Comparison of ENCODE assay signal across 19 mouse cellular contexts in genomic region chr8:108281981-108282380, GRCm38 (mm10).
DNase-seq lines count a peak whose midpoint lies in the region; ATAC-seq and TF ChIP-seq lines count a peak whose summit lies in the region.
"Had no signal": no experiment of that assay in that cellular context is flagged by ENCODE, and none has a peak within 500 bp of the region (broad histone marks: within the 10 kb centered on the region; RNA-seq: fewer than 3 reads in every experiment).

No protein-coding gene starts in this region.

- H3K27me3 ChIP-seq in liver, postnatal 0 days (ENCODE audit: insufficient read depth, low read length): no peaks in the 10 kb centered on the region
- no peaks in the 10 kb centered on the region for H3K27me3 ChIP-seq in thymus, adult 2 months (ENCODE audit: control insufficient read depth, insufficient read depth, low read length)
- no peaks in the 10 kb centered on the region for H3K27me3 ChIP-seq in hindbrain, postnatal 0 days (ENCODE audit: insufficient read depth, low read length)
- H3K27me3 ChIP-seq: kidney, embryonic 15.5 days; lung, embryonic 15.5 days; megakaryocyte, embryonic 14.5 days had no signal

- H3K36me3 ChIP-seq in liver, postnatal 0 days (replicated peaks; ENCODE audit: insufficient read depth, low read length): no peaks in the 10 kb centered on the region
- no peaks in the 10 kb centered on the region for H3K36me3 ChIP-seq in thymus, adult 2 months (ENCODE audit: control insufficient read depth, insufficient read depth, low read length)
- H3K36me3 ChIP-seq in hindbrain, postnatal 0 days (ENCODE audit: insufficient read depth, low read length): no peaks in the 10 kb centered on the region
- H3K36me3 ChIP-seq: kidney, embryonic 15.5 days; lung, embryonic 15.5 days had no signal

- DNase-seq in liver: peak; percentile 9
- no peak for DNase-seq in liver, postnatal 0 days
- DNase-seq in thymus, postnatal 14 days: peak; percentile 4
- DNase-seq in thymus, adult 2 months: no peak
- DNase-seq in hindbrain, postnatal 0 days (ENCODE audit: low spot score): no peak
- no peak for DNase-seq in heart, postnatal 14 days
- DNase-seq in cerebellum, adult 9-11 months: no peak
- DNase-seq: adrenal gland, postnatal 36 days; B cell, adult 2 months; cerebellum, adult 9-10 months; gastrocnemius, postnatal 14 days; layer of hippocampus, postnatal 36 days; right cerebral cortex, postnatal 4 days had no signal

- no peaks in the 10 kb centered on the region for H3K4me1 ChIP-seq in liver, postnatal 0 days (ENCODE audit: insufficient read depth)
- no peaks in the 10 kb centered on the region; the same call in 1 of the 2 replicates for H3K4me1 ChIP-seq in thymus, adult 2 months (replicated peaks; ENCODE audit: control insufficient read depth, insufficient read depth, low read length)
- no peaks in the 10 kb centered on the region for H3K4me1 ChIP-seq in hindbrain, postnatal 0 days (ENCODE audit: insufficient read depth, low read length)
- peaks cover 4% of the 10 kb centered on the region; the same call in 1 of the 2 replicates for H3K4me1 ChIP-seq in olfactory bulb, adult 2 months (ENCODE audit: control insufficient read depth, insufficient read depth, low read length)
- H3K4me1 ChIP-seq: kidney, embryonic 15.5 days; lung, embryonic 15.5 days; megakaryocyte, embryonic 14.5 days had no signal

- no peaks in the 10 kb centered on the region for H3K9me3 ChIP-seq in liver, postnatal 0 days (ENCODE audit: low read length)
- no peaks in the 10 kb centered on the region for H3K9me3 ChIP-seq in hindbrain, postnatal 0 days (ENCODE audit: low read length)
- H3K9me3 ChIP-seq: kidney, embryonic 15.5 days; lung, embryonic 15.5 days had no signal

- no peak for ATAC-seq in liver, postnatal 0 days
- no peak for ATAC-seq in hindbrain, postnatal 0 days
- ATAC-seq: intestine, embryonic 16.5 days; Patski had no signal

- WGBS in liver, postnatal 0 days (ENCODE audit: insufficient replicate concordance): 30% methylated on average over 12 of the region's 12 CpGs
- WGBS in thymus, adult 2 months: 11% methylated on average over 12 of the region's 12 CpGs
- 57% methylated on average over 12 of the region's 12 CpGs for WGBS in hindbrain, postnatal 0 days
- 56% methylated on average over 12 of the region's 12 CpGs for WGBS in olfactory bulb, adult 2 months

- no peak overlapping the region for H3K9ac ChIP-seq in liver, postnatal 0 days (replicated peaks)
- no peak overlapping the region for H3K9ac ChIP-seq in hindbrain, postnatal 0 days (replicated peaks; ENCODE audit: low read length)
- H3K9ac ChIP-seq: kidney, embryonic 15.5 days; lung, embryonic 15.5 days had no signal

- H3K27ac ChIP-seq in liver, postnatal 0 days (ENCODE audit: low read depth): no peak overlapping the region
- no peak overlapping the region for H3K27ac ChIP-seq in thymus, adult 2 months (ENCODE audit: control insufficient read depth, insufficient read depth, low read length)
- no peak overlapping the region for H3K27ac ChIP-seq in hindbrain, postnatal 0 days
- no peak overlapping the region for H3K27ac ChIP-seq in olfactory bulb, adult 2 months (ENCODE audit: insufficient read depth, low read depth, low read length)
- H3K27ac ChIP-seq: kidney, embryonic 15.5 days; lung, embryonic 15.5 days had no signal

- no peak overlapping the region for H3K4me2 ChIP-seq in liver, postnatal 0 days (ENCODE audit: low read depth, low read length)
- peak overlapping the region; percentile 24; the same call in 1 of the 2 replicates for H3K4me2 ChIP-seq in hindbrain, postnatal 0 days (ENCODE audit: low read depth, low read length)
- H3K4me2 ChIP-seq: kidney, embryonic 15.5 days; lung, embryonic 15.5 days had no signal

- no peak overlapping the region for H3K4me3 ChIP-seq in liver, postnatal 0 days (ENCODE audit: low read depth, low read length)
- no peak overlapping the region for H3K4me3 ChIP-seq in thymus, adult 2 months (ENCODE audit: control insufficient read depth, insufficient read depth, low read length)
- no peak overlapping the region for H3K4me3 ChIP-seq in hindbrain, postnatal 0 days (ENCODE audit: low read length)
- H3K4me3 ChIP-seq in olfactory bulb, adult 2 months (ENCODE audit: insufficient read depth, low read depth, low read length): no peak overlapping the region
- H3K4me3 ChIP-seq: kidney, embryonic 15.5 days; lung, embryonic 15.5 days; megakaryocyte, embryonic 14.5 days had no signal

- TF ChIP-seq EP300 in liver, postnatal 0 days (IDR thresholded peaks at IDR 0.05; ENCODE audit: low read depth): no peak

- TF ChIP-seq CTCF in liver, postnatal 0 days (IDR thresholded peaks at IDR 0.05; ENCODE audit: low read depth): no peak
- no peak for TF ChIP-seq CTCF in thymus, adult 2 months (IDR thresholded peaks at IDR 0.05; ENCODE audit: borderline replicate concordance, control insufficient read depth, extremely low read depth, insufficient read depth, low read length, poor library complexity)
- no peak for TF ChIP-seq CTCF in hindbrain, postnatal 0 days (IDR thresholded peaks at IDR 0.05; ENCODE audit: low read depth)
- TF ChIP-seq CTCF in olfactory bulb, adult 2 months (IDR thresholded peaks at IDR 0.05; ENCODE audit: insufficient read depth, low read depth, low read length): 0 out of 2 replicates have a peak, but pooled peaks have one; percentile 10

- TF ChIP-seq POLR2A in thymus, adult 2 months (IDR thresholded peaks at IDR 0.05; ENCODE audit: control insufficient read depth, extremely low read depth, insufficient read depth, low read length, poor library complexity): no peak
- TF ChIP-seq POLR2A in olfactory bulb, adult 2 months (IDR thresholded peaks at IDR 0.05; ENCODE audit: insufficient read depth, low read depth, low read length): no peak

- intact Hi-C loops in heart, postnatal 14 days (cut with DNase I): no loop called here

Comparison
In these comparisons a context has a peak if more than half of its experiments do, and no peak if none do; other contexts are left out.
1. DNase-seq: peak in liver (single experiment) and thymus, postnatal 14 days (single experiment); none in liver, postnatal 0 days (single experiment), thymus, adult 2 months (single experiment), hindbrain, postnatal 0 days (single experiment), heart, postnatal 14 days (0 of 2) and cerebellum, adult 9-11 months (single experiment).